Mouse (Mus musculus): Measurements from ENCODE around the gene Fbxw7.

Gene Fbxw7

DNA sequence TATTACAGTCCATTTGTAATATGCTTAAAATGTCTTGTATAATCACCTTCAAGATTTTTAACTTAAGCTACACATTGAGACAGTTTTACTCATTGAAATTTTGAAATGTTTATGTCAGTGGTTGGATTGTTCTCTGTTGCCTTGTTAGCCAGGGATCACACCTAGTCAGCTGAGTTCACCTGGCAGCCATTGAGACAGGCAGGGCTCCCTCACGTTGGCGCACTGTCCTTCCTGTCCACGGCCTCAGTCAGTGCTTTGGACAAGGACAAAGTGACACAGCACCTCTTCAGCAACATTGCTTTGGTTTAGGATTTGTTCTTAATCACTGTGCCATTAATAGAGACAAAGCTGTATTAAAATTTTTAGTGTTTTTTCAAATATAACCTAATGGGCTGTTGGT, 114.1 kb downstream of the Fbxw7 start:
- in situ Hi-C loops (cut with MboI; ENCODE audit: low pct_unique_long_range_greater_than_20kb in 1 of 2, low sequenced_read_pairs in 2 of 2, unreplicated experiment in 1 of 2), result no loop called here

DNA sequence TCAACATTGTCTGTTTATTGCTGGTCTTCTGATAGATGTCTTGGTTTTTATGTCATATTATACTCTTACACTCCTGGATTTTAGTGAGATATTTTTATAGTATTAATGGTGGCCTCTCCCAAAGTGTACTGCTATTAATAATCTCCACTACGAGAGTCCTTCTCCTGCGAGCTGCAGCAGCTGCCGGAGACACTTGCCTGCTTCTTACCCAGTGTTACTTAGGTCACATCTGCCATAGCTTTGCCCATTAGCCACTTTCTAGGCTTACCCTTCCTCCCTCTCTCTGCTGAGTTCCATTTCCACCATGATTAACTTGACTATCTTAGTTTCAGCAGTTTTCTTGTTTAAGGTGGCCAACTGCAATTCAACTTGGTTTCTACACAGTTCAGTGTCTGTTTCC, 115.6 kb downstream of the Fbxw7 start:
- in situ Hi-C loops (cut with MboI; ENCODE audit: low pct_unique_long_range_greater_than_20kb in 1 of 2, low sequenced_read_pairs in 2 of 2, unreplicated experiment in 1 of 2), result no loop called here

DNA sequence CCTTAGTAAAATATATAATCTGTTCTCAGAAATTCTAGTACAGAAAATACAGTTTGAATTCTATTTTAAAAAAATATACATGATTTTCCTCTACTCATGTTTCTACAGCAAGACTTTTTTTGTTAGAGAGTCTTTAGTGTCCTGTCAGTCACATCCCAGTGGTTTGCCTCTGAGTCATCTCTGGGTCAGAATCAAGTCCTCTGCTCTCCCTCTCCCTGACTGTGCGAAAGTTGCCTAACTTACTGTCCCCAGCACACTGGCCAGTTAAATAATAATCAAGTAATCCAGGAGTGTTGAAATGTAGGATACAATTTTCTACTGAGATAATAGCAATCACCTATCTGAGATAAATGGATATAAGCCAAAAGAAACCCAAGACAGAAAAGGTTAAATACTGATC, 120.7 kb downstream of the Fbxw7 start:
- in situ Hi-C loops (cut with MboI; ENCODE audit: low pct_unique_long_range_greater_than_20kb in 1 of 2, low sequenced_read_pairs in 2 of 2, unreplicated experiment in 1 of 2), result no loop called here

DNA sequence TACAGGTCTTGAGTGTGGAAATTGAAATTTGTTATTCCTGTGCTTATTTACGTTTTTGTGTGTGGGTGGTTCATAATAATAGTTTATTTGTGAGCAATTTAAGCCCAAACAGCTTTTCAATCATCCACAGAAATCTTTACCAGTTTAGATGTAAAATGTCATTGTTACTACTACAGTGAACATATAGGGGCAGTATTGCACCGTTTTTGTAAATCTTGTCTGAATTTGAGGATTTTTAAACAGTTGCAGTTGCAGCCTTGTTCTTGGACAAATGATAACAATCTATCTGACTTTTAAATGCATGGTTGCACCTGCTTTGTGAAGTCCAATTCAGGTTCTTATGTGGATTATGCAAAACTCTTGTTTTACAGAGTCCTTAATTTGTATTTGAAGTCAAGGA, 121.2 kb downstream of the Fbxw7 start:
- in situ Hi-C loops (cut with MboI; ENCODE audit: low pct_unique_long_range_greater_than_20kb in 1 of 2, low sequenced_read_pairs in 2 of 2, unreplicated experiment in 1 of 2), result no loop called here

DNA sequence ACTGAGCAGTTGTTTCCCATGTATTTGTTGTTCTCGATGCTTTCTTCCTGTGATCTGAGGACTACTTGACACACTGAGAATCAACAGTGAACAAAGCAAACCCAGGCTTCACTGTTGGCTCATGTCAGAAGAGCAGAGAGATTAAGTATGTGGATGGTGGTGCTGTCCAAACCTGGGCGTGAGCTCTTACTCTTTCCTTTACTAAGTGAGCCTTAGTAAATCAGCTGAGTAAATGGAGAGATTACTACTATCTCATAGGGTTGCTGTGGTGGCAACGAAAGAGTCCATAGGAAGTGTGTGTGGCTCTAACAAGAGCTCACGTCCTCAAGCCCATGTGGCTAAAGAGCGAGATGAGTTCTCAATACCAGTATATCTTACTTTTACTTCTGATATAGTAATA, 121.9 kb downstream of the Fbxw7 start:
- in situ Hi-C loops (cut with MboI; ENCODE audit: low pct_unique_long_range_greater_than_20kb in 1 of 2, low sequenced_read_pairs in 2 of 2, unreplicated experiment in 1 of 2), result no loop called here

DNA sequence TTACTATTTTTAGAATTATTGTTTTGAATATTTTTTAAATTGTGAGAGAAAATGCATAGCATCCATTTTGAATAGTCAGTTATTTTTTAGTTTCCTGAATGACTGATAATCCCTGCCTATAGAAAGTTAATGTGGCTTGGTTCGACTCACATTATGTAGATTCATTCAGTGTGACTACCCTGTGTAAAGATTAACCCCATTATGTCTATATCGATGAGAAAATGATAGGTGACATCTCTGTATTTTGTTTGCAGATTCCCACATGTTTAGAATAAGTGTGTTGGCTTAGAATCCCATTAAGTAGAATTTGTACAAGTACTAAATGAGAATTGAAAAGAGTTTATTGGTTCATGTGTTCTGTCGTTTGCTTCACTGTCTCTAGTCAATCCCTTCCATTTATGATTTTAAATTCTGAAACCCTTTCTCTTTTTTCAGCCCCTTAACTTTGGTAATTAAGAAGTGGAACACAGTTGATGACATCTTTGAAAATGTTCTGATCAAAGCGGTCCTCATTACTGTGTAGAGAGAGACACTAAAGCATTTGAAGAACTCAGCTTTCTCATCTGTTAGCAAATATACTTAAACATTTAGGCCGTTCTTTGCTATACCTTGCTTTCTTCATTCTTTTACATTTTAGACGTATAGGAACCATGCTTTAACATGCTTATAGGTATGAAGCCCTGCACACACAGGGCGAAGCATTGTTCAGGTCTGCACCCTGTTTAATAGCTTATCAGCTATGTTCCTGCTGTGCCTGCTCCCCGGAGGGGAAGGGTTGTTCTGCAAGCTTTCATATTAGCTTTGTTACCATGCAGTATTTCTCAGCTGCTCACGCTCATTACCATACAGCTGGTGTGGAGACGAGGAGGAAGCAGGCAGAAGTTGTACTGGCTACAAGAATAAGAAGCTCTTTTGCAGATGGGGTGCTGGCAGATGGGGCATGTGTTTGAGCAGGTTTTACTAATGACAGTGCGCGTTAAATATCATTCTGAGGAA, 122.6 kb downstream of the Fbxw7 start:
- in situ Hi-C loops (cut with MboI; ENCODE audit: low pct_unique_long_range_greater_than_20kb in 1 of 2, low sequenced_read_pairs in 2 of 2, unreplicated experiment in 1 of 2), result no loop called here

DNA sequence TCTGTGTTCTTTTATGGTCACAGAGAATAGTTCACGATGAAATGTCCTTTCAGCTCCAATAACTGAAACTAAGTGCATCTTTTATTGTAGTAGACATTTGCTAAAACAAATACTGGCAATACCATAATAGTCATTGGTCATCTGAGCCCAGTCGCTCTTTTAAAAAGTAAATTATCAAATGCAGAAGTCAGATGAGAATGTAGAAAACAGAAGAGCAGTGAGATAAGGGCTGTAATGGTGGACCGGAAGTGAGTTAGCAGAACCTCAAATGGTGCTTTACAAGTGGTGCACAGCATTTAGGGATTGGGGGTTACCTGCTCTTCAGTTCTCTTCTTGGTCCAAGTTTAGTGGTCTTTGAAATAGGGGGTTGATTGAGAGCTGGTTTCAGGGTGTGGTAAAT, 129.9 kb downstream of the Fbxw7 start:
- in situ Hi-C loops (cut with MboI; ENCODE audit: low pct_unique_long_range_greater_than_20kb in 1 of 2, low sequenced_read_pairs in 2 of 2, unreplicated experiment in 1 of 2), result no loop called here

DNA sequence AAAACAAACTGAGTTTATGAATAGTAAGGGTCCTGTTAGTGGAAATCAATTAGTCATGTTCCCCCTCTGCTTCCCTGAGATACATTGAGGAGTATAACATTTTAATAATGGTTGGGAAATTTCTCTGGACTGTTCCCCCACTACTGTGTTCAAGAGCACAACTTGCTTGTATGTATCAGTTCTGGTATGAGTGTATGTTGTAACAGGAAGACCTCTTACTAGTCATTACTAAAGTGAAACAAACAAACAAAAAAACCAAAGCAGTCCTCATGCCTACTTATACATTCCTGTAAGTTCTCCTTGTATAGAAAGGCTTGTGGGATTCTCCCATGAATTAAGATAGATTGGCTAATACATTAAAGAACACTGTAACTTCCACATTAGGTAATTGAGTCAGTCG, 131.3 kb downstream of the Fbxw7 start:
- in situ Hi-C loops (cut with MboI; ENCODE audit: low pct_unique_long_range_greater_than_20kb in 1 of 2, low sequenced_read_pairs in 2 of 2, unreplicated experiment in 1 of 2), result no loop called here

DNA sequence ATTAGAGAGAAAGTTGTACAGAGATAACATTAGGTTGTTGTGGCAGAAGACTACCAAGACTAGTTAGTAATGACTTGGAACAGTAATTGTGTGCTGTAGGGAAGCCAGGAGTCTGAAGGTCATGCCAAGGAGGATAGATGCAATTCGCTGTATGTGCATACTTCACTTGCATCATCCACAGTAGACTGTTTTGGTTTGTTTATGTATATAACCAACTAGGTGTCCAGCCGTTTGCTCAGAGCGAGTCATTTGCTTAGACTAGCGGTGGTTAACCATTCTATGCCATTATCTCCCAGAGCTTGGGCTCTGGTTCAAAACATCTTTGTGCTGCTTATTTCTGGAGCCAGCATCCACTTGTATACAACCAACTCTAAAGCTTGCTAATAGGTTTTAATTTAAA, 134.3 kb downstream of the Fbxw7 start:
- in situ Hi-C loops (cut with MboI; ENCODE audit: low pct_unique_long_range_greater_than_20kb in 1 of 2, low sequenced_read_pairs in 2 of 2, unreplicated experiment in 1 of 2), result no loop called here

DNA sequence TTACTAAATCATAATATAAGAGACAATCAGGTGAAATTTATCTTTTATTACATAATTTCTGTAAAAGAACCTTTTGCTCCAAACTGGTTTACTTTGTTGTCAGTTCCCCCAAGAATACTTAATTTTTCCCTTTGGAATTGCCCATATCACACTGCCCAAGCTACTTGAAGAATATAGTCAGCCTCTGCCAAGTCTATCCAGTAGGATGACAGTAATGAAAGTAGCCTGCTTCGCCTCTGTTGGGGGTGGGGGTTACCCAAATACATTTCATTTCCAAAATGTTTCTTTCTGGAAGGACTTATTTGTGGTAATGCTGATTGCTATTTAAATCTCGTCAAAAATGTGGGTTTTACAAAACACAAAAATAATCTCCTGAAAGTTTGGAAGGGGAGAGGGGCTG, 136.6 kb downstream of the Fbxw7 start:
- in situ Hi-C loops (cut with MboI; ENCODE audit: low pct_unique_long_range_greater_than_20kb in 1 of 2, low sequenced_read_pairs in 2 of 2, unreplicated experiment in 1 of 2), result no loop called here

DNA sequence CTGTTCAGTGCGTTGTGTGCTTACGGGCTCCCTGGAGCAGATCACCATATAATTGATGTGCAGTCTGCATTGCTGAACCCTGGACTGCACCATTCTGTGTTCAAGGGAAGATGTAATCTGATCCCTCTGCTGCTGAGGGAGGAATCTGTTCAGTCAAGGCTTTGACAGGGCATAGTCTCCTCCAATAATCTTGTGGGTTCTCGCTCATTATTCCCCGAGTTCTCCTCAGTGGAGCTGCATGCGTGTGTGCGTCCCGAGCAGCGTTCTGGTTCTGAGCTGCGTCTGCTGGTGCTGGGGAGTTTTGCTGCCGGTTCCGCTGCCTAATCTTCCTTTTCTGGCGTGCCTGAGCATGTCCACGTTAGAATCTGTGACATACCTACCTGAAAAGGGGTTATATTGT, 137.1 kb downstream of the Fbxw7 start:
- in situ Hi-C loops (cut with MboI; ENCODE audit: low pct_unique_long_range_greater_than_20kb in 1 of 2, low sequenced_read_pairs in 2 of 2, unreplicated experiment in 1 of 2), result no loop called here

DNA sequence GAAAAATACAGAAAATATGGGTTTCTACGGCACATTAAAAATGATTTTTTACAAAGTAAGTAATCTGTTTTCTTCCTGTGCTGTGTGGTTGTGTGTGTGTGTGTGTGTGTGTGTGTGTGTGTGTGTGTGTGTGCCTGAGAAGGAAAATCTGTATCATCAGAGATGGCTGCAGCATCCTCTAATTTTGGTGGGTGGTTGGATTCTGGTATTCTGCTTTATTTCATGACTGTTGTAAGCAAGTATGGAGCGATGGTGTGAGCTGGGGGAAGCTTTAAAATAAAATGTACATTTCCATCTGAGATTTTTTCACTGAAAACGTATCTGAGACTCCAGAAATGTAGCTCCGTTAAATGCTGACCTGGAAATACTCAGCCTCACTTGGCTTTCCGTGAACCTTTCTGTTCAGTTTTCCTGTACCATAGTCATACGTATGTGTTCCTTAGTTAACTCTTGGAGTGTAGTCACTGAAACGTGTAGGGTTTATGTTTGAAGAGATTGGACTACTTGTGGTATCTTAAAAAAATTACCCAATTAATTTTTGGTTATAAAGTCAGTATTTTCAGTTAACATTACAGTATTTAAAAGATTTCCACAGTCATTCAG, 137.6 kb downstream of the Fbxw7 start:
- in situ Hi-C loops (cut with MboI; ENCODE audit: low pct_unique_long_range_greater_than_20kb in 1 of 2, low sequenced_read_pairs in 2 of 2, unreplicated experiment in 1 of 2), result no loop called here

DNA sequence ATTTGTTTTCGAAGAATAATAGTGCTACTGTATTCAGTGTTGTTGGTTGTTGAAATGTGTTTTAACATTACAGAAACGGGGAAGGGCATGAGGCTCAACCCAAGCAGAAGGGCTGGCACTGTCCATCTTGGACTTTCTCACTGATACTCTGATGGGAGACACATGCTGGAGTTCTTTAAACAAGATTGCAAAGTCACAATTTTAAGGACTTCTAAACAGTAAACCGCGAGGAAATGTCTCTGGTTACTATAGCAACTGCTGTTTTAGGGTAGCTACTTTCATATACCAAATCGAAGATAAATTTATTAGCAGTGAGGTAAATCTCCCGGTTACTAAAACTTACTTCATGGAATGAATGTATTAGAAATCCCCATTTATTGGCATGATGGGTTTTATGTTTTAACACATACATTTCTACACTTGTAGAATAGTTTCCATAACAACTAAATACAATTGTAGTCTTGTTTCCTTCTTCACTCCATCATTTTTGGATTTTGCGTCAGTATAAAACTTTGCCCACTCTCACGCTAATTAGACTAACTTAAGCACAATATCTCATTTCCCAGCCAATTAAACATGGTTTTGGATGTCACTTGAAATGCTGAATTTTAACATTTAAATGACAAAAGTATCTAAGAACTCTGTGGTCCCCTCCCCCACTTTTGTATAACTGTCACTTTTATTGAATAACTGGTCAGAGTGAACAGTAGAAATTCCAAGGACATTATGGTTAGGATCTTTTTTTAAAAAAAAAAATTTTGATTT, 140.1 kb downstream of the Fbxw7 start:
- in situ Hi-C loops (cut with MboI; ENCODE audit: low pct_unique_long_range_greater_than_20kb in 1 of 2, low sequenced_read_pairs in 2 of 2, unreplicated experiment in 1 of 2), result no loop called here

DNA sequence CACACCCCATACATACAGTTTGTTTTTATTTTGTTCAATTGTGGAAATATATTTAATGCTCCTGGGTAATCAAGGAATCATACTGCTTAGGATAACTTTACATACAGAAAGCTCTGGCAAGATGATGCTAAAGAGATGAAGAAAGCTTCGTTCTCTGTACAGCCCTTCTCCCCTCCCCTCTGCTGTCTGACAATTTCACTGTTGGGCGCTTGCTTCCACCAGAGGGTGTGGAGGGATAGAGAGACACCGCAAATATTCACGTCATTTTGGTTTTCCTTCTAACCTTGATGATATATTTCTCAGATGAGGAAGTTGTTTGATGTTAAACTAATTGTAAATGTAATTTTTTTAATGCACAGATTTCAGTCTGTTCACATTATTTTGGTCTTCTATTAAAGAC, 140.8 kb downstream of the Fbxw7 start:
- in situ Hi-C loops (cut with MboI; ENCODE audit: low pct_unique_long_range_greater_than_20kb in 1 of 2, low sequenced_read_pairs in 2 of 2, unreplicated experiment in 1 of 2), result no loop called here

DNA sequence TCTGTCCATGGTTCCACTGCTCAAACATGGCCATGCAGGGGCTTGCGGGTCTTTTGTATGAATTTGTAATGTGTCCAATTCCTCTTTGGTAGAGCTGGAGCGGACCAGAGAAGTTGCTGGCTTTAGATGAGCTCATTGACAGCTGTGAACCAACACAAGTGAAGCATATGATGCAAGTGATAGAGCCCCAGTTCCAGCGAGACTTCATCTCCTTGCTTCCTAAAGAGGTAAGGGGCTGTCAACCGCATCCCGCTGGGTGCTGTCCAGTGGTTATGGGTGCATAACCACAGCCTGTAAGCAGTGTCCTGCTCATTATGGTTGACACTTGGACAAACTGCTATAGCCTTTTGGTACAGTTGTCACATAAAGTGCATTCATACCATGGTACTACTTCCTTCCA, 150.1 kb downstream of the Fbxw7 start:
- in situ Hi-C loops (cut with MboI; ENCODE audit: low pct_unique_long_range_greater_than_20kb in 1 of 2, low sequenced_read_pairs in 2 of 2, unreplicated experiment in 1 of 2), result no loop called here

DNA sequence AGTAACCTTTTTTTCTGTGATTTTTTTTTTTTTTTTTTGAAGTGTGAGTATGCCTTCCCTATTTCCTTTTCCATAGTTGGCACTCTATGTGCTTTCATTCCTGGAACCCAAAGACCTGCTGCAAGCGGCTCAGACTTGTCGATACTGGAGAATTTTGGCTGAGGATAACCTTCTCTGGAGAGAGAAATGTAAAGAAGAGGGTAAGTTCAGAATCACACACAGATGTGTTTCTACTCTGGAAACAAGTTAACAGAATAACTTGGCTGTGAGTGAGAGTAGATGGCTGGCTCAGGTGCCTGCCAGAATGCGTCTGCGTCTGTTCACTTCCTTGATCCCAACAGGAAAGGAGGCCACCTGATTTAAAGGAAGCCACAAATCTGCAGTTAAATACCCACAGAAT, 152.3 kb downstream of the Fbxw7 start:
- in situ Hi-C loops (cut with MboI; ENCODE audit: low pct_unique_long_range_greater_than_20kb in 1 of 2, low sequenced_read_pairs in 2 of 2, unreplicated experiment in 1 of 2), result no loop called here

DNA sequence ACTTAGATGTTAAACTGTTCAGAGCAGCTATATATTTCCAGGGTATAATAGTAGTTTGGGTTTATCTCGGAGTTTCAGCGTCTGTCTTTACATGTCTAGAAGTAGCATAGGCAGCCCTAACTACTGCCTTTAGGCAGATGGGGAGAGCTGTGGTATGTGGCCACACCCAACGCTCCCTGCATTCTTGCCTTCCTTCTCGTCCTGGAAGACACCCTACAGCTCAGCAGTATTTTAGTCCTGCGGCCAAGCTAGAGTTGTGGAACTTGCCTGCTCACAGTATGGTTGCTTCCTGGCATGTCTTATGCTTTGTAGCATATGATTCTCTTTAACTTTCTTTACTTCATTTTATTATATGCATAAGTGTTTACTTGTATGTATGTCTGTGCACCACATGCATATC, 156.5 kb downstream of the Fbxw7 start:
- in situ Hi-C loops (cut with MboI; ENCODE audit: low pct_unique_long_range_greater_than_20kb in 1 of 2, low sequenced_read_pairs in 2 of 2, unreplicated experiment in 1 of 2), result no loop called here

DNA sequence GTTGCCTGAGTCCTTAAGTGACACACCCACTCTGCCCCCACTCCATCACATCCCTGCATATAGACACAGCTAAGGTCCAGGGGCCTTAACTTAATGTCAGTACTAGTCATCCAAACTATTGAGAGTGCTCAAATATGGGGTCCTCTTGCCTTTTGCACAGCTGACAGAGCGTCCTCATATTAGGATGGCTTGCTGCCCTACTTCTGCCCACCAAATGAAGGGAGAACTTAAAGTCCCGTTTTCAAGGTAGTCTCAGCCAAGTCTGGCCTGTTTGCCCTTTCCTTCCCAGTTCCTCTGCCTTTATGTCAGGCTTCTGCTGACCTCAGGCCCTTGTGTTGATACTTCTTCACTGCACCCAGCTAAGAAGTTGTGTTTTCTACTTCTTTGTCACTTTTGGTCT, 157.8 kb downstream of the Fbxw7 start:
- in situ Hi-C loops (cut with MboI; ENCODE audit: low pct_unique_long_range_greater_than_20kb in 1 of 2, low sequenced_read_pairs in 2 of 2, unreplicated experiment in 1 of 2), result no loop called here

DNA sequence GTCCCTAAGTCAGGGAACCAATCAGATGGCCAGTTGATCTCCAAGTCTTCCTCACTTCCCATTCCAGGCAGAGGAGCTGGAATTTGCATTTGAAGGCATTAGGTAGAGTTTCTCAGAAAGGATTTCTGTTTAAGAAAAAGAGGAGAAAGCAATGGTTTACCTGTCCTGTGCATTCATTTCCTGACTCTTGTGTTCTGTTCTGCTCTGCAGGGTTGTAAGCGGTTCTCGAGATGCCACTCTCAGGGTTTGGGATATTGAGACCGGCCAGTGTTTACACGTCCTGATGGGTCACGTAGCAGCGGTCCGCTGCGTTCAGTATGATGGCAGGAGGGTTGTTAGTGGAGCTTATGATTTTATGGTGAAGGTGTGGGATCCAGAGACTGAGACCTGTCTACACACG, 159.1 kb downstream of the Fbxw7 start:
- in situ Hi-C loops (cut with MboI; ENCODE audit: low pct_unique_long_range_greater_than_20kb in 1 of 2, low sequenced_read_pairs in 2 of 2, unreplicated experiment in 1 of 2), result no loop called here
